Mouse (Mus musculus): ENCODE data around the gene Ccdc78. TPM values are rescaled to one million over a fixed set of nuclear protein-coding genes. Genes with fewer than 3 reads are reported as not detected.

Ccdc78 gene
- not detected for total RNA-seq (2023)

GRCm38 (mm10) chr17:25786280-25786679 lies at the start of gene Ccdc78:
Gene Ccdc78 (plus strand): TSS chr17:25786580.

GRCm38 (mm10) chr17:25754241-25754640 lies 32.1 kb upstream of the Ccdc78 start, which contains the start of gene Msln:
Gene Msln (minus strand): TSS chr17:25754378.

GRCm38 (mm10) chr17:25773549-25774120 lies 12.7 kb upstream of the Ccdc78 start, which contains the start of gene Narfl:
Gene Narfl (plus strand): TSS chr17:25773776.

GRCm38 (mm10) chr17:25785281-25785745 lies 1.1 kb upstream of the Ccdc78 start, which contains the start of gene Haghl:
Gene Haghl (minus strand): TSS chr17:25785673.

GRCm38 (mm10) chr17:25792615-25793014 lies 6.2 kb downstream of the Ccdc78 start, which contains the start of gene Fam173a:
Gene Fam173a (minus strand): TSS chr17:25792901.

DNA sequence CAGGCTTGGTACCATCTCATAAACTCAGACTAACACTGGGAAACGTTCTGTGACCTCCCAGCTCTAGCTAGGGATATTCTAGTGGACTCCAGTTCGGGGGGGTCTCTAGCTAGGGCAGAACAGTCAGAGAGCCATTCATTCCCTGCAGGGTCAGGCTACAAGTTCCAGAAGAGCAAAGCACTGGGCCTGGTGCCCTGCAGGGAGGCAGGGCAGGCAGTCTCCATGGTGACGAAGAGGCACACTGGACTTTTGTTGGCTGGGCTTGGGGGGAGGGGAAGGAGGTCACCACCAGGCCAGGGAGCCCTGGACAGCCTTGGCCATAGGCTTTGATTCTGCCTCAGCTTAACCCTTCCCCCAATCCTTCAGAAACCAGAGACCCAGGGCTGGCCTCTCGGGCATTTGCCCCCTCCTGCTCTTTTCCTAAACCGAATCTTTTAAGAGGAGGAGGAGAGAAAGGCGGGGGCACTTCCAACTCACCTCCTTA lies 9.3 kb downstream of the Ccdc78 start, which contains the start of gene AC134908.4:
Gene AC134908.4, minus strand, starts transcription at position 51 of the 484 bp plus-strand sequence.

GRCm38 (mm10) chr17:25796951-25797369 lies 10.6 kb downstream of the Ccdc78 start, which contains the start of gene Metrn:
Gene Metrn (minus strand): TSS chr17:25797136.

GRCm38 (mm10) chr17:25808789-25809605 lies 22.6 kb downstream of the Ccdc78 start, which contains the start of gene Fbxl16:
Gene Fbxl16 (plus strand): TSS chr17:25809085.

GRCm38 (mm10) chr17:25823452-25823851 lies 37.1 kb downstream of the Ccdc78 start, which contains the start of gene Wdr24:
Gene Wdr24 (plus strand): TSS chr17:25823627.

GRCm38 (mm10) chr17:25828712-25829557 lies 42.6 kb downstream of the Ccdc78 start, which contains the start of gene Jmjd8:
Gene Jmjd8 (plus strand): TSS chr17:25828867.

DNA sequence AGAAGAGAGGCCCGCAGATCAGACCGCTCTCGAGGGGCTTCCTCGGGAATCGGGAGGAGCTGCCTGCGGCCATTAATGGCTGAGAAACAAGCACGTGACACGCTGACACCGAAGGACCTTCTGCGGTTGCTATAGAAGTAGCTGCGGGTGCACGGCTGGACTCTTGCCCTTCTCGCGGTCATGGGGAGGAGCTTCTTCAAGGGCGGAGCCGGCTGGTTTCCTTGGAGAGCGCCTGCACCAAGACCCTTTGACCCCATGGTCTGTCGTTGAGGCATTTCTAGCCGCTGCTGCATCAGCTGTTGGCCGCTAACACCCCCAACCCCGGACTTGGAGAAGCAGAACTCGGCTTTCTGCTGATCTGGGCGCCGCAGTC lies 46.9 kb downstream of the Ccdc78 start, which contains the start of gene Stub1:
Gene Stub1, minus strand, starts transcription at position 114 of the 373 bp plus-strand sequence.

DNA sequence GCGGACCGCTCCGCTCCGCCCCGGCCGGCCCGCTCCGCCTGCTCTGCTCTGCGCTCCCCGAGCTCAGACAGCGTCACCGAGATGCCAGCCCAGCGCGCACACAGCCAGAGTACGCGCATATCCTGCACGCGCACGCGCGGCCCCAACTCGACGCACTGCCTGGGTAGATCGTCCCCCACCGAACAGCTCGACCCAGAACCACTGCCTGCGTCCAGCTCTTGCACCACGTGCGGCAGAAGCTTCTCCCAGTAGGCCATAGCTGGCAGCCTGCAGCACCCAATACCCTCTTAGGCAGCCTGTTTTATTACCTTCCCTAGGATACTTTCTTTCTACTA lies 50.7 kb downstream of the Ccdc78 start, which contains the start of gene Rhbdl1:
Gene Rhbdl1, minus strand, starts transcription at position 220 of the 335 bp plus-strand sequence.

Other genes starting within 250 kb of the Ccdc78 start
- 0.43 TPM for gene Sox8, start 215.9 kb upstream of the Ccdc78 start, total RNA-seq (2023)
- gene Lmf1, start 207.5 kb upstream of the Ccdc78 start, total RNA-seq (2023): 33.3 TPM
- not detected for gene Gng13, start 69.4 kb upstream of the Ccdc78 start, total RNA-seq (2023)
- gene Chtf18, start 59.2 kb upstream of the Ccdc78 start, total RNA-seq (2023): 10.9 TPM
- gene Rpusd1, start 58.9 kb upstream of the Ccdc78 start, total RNA-seq (2023): 4.2 TPM
- gene Mslnl, start 50.5 kb upstream of the Ccdc78 start, total RNA-seq (2023): not detected
- gene Msln, start 32.2 kb upstream of the Ccdc78 start, total RNA-seq (2023): not detected
- 26.5 TPM for gene Narfl, start 12.8 kb upstream of the Ccdc78 start, total RNA-seq (2023)
- 21.2 TPM for gene Haghl, start 907 bp upstream of the Ccdc78 start, total RNA-seq (2023)
- gene Fam173a, start 6.3 kb downstream of the Ccdc78 start, total RNA-seq (2023): 44.7 TPM
- gene AC134908.4, start 9.1 kb downstream of the Ccdc78 start, total RNA-seq (2023): not detected
- 22.7 TPM for gene Metrn, start 10.6 kb downstream of the Ccdc78 start, total RNA-seq (2023)
- not detected for gene Fbxl16, start 22.5 kb downstream of the Ccdc78 start, total RNA-seq (2023)
- gene Wdr24, start 37.0 kb downstream of the Ccdc78 start, total RNA-seq (2023): 22.7 TPM
- gene Jmjd8, start 42.3 kb downstream of the Ccdc78 start, total RNA-seq (2023): 32.0 TPM
- 61.9 TPM for gene Stub1, start 46.8 kb downstream of the Ccdc78 start, total RNA-seq (2023)
- gene Rhbdl1, start 50.7 kb downstream of the Ccdc78 start, total RNA-seq (2023): 7.2 TPM
- gene Gm20683, start 55.2 kb downstream of the Ccdc78 start, total RNA-seq (2023): 9.9 TPM
- 72.3 TPM for gene Rhot2, start 58.3 kb downstream of the Ccdc78 start, total RNA-seq (2023)
- gene Wdr90, start 74.9 kb downstream of the Ccdc78 start, total RNA-seq (2023): 28.9 TPM
- 8.2 TPM for gene Mcrip2, start 82.2 kb downstream of the Ccdc78 start, total RNA-seq (2023)
- 29.2 TPM for gene Mettl26, start 88.5 kb downstream of the Ccdc78 start, total RNA-seq (2023)
- gene Wfikkn1, start 94.3 kb downstream of the Ccdc78 start, total RNA-seq (2023): 5.9 TPM
- 23.6 TPM for gene Rab40c, start 133.1 kb downstream of the Ccdc78 start, total RNA-seq (2023)
- gene Pigq, start 158.4 kb downstream of the Ccdc78 start, total RNA-seq (2023): 55.6 TPM
- gene Nhlrc4, start 158.4 kb downstream of the Ccdc78 start, total RNA-seq (2023): not detected
- not detected for gene A930017K11Rik, start 166.0 kb downstream of the Ccdc78 start, total RNA-seq (2023)
- 39.1 TPM for gene Capn15, start 199.2 kb downstream of the Ccdc78 start, total RNA-seq (2023)

Data from CD8-positive naive resting alpha-beta T cell, adult 57 days (primary cell).